1 mouse cellular context compared by ENCODE assay signal in genomic region chr19:5962651-5963050, GRCm38 (mm10).
TF ChIP-seq lines count a peak whose summit lies in the region.

No protein-coding gene starts in this region.

TF ChIP-seq in MEL, 35 proteins besides CTCF, POLR2A, EP300 and RAD21:
- TF ChIP-seq SMC3 (IDR thresholded peaks at IDR 0.05; ENCODE audit: low read depth, low read length) (peak; percentile 47), TBP (IDR thresholded peaks at IDR 0.05; ENCODE audit: low read depth, low read length) (no peak)
TF ChIP-seq in MEL: peak in this region for 1.
